Mouse (Mus musculus): ENCODE data around the gene Nek9.
"Not testable (repeated sequence)": the region's sequence is repeated elsewhere in the genome, so short reads cannot be mapped to it uniquely, and the experiment has no call there.

The Nek9 gene

DNA sequence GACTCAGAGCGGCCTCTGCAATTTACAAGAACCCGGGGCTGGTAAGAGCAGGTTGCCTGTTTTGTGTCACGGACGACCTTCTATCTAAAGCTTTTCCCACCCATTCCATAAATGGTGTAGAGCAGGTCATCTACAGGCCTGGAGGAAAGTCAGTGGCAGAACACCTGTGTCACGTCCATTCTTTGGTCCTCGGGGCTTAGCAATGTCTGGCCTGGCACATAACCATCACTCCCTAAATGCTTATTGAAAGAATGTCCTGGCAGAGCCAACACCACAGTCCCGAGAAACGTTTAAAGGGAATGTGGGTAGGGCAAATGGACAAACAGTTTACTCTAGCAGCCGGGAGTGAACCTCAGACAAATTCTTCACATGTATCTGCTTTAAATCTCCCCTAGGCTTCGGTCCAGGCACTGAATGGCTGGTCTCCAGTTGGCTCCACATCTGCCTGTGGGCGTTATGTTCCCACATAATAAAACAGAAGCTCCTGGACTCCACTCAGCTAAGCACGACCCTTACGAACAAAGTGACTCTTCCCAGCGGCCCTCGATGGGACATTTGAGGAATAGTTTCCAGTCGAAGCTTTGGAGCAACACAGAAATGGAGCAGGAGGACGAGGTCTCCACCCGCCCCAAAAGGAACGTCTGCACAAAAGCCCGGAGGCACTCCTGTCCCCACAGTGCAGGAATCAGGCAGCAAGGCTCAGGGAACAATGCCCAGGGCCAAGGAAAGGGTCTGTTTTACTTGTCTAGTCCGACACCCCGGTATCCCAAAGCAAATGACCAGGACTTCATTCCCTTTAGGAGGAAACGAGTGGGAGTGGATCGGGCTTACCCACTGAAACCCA, 49.8 kb downstream of the Nek9 start:
- no peak for DNase-seq (ENCODE audit: low spot score in 2 of 2)

DNA sequence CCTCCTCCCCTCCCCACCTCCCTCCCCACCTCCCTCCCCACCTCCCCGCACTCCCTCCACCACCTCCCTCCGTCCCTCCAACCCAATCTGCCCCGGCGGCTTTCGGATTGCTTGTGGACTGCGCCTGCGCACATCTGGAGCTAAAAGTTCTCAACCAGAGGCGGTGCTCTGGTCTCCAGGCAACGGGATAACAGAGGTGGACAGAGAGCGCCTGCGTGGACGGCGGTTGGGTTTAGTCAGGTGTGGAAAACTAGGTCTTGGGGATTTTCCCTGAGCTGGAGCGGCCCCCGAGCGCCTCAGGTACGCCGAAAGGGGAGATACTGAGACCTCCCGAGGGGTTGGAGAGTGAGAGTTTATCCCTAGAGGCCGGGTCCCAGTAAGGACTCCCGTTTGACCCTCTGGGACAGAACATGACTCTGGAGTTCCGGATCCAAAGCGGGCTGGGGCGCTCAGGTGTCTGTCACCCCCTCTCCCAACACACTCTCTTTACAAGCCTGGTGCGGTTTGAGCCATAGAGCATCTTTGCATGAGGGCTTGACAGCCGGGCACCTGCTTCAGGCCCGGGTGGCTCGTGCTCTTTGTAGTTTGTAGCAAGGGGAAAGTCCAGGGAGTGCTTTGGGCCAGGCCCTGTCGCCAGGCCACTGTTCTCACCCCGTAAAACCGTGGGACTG, 50.5 kb downstream of the Nek9 start, which contains the start of gene Zc2hc1c:
TSS of gene Zc2hc1c (plus strand) at position 106 of the 671 bp plus-strand sequence.
- DNase-seq (ENCODE audit: low spot score in 2 of 2): peak; percentile 53 to 64

DNA sequence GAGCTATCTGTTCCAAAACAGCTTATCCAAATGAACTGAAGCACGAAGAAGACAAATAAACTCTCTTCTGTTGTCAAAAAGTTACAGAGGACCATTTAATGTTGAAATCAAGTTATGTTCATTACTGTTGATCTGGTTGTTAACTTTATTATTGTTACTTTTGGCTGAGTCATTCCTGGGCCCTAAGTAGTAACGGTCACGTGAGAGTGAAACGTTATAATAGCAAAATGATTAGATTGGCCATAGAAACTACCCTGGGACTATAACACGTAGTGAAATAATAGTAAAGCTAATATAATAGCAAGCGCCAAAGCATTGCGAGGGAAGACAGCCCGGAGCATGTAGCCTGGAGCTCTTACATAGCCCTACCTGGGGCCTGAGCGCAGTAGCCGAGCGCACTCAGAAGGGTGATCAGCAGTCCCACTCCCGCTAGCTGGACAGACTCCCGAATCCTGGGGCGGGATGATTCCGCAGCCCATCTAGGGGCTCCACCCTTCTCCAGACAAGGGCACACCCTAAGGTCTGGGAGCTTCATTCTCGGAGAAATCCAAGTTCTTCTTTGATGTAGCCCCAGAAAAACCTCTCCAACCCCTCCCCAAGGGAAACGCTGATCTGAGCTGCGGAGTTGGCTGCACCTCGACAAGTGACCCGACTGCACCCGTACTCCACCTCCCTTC, 51.2 kb downstream of the Nek9 start, which contains the start of gene Acyp1:
TSS of gene Acyp1 (minus strand) at position 630 of the 677 bp plus-strand sequence.
- no peak for DNase-seq (ENCODE audit: low spot score in 2 of 2)

DNA sequence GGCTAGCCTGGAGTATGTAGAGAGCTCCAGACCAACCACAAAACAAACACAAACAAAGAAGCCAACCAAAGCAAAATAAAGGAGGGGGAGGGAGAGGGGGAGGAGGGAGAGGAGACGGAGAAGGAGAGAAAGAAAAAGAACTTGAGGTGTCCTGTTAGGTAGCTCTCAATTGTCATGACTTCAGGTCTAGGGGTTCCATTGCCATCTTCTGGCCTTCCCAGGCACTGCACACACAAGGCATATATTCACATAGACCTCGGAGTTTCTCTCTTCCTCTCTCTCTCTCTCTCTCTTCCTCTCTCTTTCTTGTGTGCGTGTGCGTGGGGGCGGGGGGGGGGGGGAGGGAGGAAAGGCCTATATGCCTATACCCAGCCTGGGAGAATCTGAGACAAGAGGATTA, 52.2 kb downstream of the Nek9 start:
- DNase-seq (ENCODE audit: low spot score in 2 of 2): no peak

DNA sequence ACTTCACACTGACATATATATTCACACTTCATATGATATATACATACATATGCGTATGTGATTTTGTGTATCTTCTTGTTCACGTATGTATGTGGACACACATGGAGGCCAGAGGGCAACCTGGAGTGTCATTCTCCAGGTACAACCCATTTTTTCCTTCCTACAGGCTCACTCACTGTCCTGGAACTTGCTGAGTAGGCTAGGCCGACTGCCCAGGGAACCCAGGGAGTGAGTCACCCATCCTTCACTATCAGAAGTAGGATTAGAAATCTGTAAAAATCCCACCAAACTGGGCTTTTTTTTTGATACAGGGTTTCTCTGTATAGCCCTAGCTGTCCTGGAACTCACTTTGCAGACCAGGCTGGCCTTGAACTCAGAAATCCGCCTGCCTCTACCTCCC, 54.2 kb downstream of the Nek9 start:
- no peak for DNase-seq (ENCODE audit: low spot score in 2 of 2)

DNA sequence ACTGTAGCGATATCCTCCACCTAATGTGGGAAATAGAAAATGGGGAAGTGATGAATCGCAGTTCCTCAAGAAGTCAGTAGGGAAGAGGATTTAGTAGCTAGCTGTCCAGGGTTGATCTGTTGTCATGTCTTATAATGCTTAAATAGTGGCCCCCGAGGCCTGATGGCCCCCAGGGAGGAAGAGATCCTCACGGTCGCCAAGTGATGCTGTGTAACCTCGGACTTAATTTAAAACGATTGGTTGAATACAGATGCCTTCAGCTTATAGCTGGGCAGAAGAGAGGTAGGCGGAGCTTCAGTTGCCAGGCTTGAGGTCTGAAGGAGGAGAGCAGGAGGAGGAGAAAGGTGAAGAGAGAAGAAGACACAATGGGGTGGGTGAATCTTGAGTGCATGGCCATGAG, 54.8 kb downstream of the Nek9 start:
- no peak for DNase-seq (ENCODE audit: low spot score in 2 of 2)

DNA sequence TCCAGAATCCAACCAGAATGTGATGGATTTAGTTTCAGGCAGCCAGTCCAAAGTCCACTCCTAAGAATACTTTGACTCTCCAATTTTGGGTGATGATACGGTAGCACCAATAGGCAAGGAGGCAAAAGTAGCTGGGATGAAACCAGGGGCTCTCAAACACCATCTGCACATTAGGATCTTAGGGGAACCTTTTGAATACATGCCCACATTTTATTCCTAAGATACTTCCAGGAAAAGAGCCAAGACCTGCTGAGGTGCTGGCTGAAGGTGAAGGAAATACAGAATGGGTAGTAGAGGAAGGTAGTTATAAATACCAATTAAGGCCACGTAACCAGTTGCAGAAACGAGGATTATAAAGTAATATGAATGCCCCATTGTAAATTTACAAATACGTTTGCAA, 57.4 kb downstream of the Nek9 start:
- DNase-seq (ENCODE audit: low spot score in 2 of 2): not testable (repeated sequence)

DNA sequence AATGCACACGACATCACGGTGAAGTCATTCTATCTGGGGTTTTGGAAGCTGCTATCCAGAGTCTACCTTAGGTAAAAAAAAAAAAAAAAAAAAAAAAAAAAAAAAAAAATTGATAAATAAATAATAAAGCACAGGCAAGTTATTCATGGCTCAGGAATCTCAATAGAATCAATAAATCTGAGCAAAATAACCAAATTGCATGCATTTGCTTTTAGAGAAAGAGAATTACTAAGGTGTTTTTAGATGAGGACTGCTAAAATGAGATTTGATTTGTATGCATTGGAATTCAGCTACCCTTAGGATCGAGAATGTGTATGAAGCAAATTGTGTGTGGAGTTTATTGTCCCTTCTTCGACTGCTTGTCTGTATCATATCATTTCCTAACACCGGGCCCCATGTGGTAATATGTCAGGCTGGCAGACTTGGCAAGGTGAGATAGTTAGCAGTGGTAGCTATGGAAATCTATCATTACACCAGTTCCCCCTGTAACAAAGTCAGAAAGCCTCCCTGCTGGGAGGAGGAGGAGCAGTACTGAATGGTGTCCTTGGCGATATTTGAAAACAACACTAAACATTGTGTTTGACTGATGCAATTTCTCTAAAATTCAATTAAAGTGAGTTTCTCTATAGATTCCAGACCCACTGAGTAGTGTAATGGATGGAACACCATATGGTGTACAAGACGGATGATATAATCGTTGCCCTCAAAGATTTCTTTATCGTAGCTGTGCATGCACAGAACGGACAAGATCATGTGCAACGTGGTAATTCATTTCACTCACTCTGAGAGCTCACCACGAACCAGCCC, 58.1 kb downstream of the Nek9 start:
- no peak for DNase-seq (ENCODE audit: low spot score in 2 of 2)

DNA sequence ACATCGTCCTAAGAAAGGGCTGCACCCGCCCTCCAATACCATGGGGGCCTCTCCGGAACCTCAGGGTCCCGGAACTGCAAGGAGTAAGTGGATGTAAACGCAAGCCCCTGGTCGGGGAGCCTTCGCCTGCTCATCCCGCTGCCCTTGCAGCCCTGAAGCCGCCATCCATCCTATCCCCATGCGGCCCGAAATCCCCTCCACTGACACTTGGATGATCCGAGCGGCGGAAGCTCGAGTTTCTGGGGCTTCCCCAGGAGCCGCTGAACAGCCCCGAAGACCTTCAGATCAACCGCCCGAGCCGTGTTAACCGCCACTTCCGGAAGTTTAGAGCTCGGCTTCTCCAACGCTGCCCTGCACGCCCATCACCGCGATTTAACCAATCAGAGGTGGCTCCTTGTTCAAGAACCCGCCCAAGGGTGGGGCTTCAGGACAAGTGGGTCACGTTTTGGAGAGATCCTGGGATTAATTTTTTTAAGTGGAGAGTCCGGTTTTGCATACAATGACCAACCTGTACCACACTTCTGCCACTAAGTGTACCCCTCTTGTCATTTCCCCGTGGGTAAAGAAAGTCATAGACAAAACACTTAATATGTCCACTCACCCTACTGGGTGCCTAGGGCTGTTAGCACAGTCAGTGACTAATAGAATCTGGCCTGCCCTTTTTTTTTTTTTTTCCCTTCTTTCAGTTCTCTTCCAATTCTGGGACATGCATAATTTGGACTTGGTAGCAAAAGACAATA, 58.9 kb downstream of the Nek9 start:
- DNase-seq (ENCODE audit: low spot score in 2 of 2): peak; percentile 95

DNA sequence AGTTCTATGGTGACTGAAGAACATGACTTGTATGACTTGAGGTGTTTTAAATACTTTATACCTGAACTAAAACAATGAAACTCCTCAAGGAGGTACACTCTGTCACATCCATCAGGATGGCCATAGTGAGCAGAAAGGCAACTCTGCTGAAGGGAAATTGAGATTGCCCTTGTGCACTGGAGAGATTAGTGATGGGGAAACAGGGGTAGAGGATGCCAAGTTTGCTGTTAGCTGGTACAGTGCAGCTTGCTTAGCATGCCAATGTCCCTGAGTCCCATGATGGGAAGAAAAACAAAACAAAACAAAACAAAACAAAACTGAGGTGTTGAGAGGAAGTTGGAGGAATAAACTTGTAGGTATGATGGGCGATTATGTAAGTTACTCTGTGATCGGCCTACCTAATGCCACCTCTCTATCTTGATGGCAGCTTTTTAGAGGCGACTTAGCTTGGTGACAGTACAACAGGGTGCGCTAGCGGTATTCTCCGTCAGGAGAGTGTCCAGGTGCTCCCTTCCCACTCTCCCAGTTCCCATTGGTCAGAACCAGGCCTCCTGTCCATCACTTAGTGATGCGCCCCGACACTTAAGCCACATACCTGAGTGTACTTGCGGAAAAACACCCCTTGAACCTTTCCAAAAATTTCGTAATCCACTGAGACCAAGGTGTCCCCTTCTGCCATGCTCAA, 59.6 kb downstream of the Nek9 start:
- DNase-seq (ENCODE audit: low spot score in 2 of 2): no peak

DNA sequence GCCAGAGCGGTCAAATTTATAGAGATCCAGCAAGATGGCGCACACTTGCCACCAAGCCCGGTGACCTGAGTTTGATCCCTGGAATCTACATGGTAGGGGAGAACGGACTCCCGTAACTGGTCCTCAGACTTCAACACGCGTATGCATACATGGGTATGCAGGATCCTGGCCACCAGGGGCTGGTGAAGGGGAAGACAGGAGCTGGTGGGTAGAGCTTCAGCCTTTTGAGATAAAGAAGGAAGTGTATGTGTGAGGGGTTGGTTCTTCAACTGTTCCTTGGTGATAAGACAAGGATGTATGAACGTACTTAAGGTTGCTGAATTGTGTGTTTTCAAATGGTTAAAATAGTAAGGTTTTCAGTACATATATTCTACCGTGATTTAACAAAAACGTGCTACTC, 60.2 kb downstream of the Nek9 start:
- no peak for DNase-seq (ENCODE audit: low spot score in 2 of 2)

DNA sequence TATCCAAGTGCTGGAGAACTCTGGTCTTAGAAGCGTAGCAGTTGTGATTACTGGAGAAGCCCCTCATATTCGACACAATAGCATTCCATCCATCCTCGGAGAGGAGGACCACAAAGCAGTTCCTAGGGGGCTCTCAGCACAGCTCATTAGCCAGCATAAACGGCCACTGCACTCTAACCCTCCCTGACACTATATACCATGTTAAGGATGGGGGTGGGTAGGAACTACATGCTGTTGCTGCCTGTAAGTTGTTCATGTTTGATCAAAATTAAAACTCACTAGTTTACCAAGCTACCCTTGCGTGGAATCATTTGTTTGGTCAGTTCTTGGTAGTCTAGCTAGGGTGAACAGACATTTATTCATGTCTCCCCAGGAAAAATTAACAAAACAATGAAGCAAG, 62.9 kb downstream of the Nek9 start:
- DNase-seq (ENCODE audit: low spot score in 2 of 2): no peak

DNA sequence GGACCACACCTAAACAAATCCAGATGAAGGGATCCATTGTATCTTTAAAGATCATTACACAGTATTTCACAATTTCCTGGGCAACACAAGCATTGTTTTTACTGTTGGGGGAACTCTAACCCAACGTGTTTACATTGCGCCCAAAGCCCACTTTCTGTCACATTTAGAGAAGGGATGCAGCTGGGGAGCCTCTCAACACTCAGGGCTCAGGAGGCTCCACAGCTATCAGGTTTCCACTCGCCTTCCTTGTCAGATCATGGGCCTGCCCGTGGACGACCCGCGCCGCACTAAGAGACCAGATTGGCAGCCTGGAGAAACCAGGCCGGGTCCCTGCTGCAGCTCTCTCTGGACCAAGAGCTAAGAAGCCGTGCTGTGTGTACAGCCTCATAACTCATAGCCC, 65.7 kb downstream of the Nek9 start:
- DNase-seq (ENCODE audit: low spot score in 2 of 2): no peak

DNA sequence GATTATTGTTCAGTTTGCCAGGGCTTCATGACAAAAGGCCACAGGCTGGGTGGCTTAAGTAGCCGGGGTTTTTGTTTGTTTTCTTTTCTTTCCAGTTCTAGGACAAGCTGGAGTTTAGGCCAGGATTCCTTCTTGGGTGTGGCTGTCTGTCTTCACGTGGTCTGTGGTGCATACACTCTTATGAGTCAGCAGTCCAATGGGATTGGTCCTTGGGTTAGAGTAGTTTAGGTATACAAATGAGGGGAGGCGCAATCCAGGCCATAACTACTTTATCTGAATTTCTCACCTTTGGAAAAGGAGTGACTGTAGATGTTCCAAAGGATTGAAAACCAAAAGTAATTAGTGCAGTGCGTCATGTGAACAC, 67.3 kb downstream of the Nek9 start:
- no peak for DNase-seq (ENCODE audit: low spot score in 2 of 2)

DNA sequence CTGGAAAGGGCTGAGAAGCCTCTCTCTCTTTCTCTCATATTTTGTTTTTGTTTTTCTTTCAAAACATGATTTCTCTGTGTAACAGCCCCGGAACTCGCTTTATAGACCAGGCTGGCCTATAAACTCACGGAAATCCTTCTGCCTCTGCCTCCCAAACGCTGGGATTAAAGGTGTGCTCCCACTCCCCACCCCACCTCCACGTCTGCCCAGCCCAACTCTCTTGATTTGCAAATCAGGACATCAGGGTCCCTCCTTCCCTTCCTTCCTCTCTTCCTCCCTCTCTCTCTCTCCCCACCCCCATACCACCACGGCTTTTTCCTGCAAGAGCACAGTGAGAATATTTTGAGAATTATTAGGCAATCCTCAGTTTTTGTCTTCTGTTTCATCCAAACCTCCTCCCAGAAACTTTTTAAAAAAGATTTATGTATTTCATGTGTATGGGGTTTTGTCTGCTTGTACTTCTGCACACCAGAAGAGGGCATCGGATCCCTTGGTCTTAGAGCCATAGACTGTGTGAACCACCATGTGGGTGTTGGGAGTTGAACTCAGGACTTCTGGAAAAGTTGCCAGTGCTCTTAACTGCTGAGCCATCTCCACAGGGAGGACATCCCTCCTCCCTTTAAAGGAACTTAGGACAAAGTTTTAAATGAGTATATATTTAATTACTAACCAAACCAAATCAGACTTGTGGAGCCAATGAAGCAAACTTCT, 67.9 kb downstream of the Nek9 start:
- no peak for DNase-seq (ENCODE audit: low spot score in 2 of 2)

DNA sequence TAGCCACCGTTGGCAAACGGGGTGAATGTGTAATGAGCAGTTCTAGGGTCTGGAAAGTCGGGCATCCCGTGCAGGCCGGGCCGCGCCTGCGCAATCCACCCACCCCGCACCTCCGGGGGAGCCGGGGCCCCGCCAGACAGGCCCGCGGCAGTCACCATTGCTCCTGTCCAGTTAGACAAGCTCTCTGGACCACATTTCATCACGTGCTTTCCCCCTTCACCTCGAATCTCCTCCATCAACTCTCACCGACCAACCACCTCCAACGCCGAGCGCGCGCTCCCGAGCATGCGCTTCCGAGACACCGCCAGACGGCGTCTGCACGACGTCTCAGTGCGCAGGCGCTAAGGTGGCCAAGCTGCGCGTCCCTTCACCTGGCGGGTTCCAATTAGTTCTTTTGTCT, 68.8 kb downstream of the Nek9 start, which contains the start of gene Mlh3:
TSS of gene Mlh3 (minus strand) at position 281 of the 400 bp plus-strand sequence.
- peak; percentile 61 to 71 for DNase-seq (ENCODE audit: low spot score in 2 of 2)

DNA sequence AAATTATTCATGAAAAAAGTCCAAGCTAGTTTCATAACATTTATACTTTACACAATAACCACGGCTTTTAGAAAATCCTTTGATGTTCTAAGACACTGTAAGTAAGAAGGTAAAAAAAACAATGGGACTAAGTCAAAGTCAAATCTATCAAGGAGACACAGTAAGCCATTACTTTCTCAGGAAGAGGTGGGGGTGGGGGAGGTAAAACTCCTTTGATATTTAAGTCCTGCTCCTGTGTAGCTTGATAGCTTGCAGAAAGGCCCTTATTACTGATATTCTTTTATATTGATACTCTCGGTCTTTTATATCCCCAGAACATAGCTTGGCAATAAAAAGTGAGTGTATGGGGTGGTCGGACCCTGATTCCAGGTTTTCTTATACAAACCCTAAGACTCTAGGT, 69.3 kb downstream of the Nek9 start:
- DNase-seq (ENCODE audit: low spot score in 2 of 2): no peak

DNA sequence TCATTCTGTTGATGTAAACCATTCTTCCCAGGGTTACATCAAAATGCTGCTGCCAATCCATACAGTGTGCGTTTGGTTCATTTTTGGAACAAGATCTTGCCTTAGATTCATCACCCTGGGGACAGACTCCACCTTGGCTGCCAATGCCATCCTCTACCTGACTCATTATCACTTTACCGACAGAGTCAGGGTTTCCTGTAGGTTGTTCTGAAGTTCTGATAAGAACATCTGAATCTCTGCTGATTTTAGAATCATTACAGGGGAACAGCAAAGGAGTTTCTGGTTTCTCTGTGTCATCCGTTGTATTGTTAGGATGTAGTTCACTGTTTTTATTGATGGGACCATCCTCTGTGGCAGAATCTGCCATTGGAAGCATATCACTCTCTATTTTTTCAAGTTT, 72.9 kb downstream of the Nek9 start:
- DNase-seq (ENCODE audit: low spot score in 2 of 2): no peak

DNA sequence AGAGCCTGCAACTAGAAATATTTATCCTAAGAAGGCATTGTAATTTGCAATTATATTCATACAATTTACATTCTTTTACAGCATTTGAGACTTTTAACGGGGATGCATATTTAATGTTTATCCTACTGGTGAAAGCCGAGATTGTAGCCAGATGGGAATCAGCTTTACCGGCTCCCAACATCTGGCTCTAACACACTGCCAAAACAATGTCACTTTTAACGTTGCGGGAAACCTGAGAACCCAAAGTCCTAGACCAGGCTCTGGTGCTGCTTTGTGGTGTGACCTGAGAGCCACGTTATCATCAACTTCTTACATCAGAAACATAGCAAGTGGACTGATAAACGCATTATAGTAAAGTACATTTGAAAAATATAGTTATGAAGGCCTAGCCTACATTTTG, 74.2 kb downstream of the Nek9 start:
- no peak for DNase-seq (ENCODE audit: low spot score in 2 of 2)

DNA sequence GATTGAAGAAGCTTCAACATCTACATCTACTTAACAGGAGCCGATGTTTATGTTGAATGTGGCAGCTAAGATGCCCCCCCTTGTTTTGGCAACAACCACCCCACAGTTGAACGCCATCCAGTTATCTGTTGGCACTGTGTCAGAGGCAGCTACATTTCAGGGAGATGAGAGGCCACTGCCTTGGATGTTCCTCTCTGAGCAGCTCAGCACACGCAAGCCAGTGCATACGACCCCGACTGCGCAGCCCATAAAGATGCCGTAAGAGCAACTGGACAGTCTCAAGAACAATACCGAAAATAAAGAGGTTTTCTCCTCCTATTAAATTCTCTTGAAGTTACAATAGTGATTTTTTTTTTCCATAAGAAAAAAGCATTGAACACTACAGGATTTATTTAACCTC, 74.6 kb downstream of the Nek9 start:
- DNase-seq (ENCODE audit: low spot score in 2 of 2): no peak
